8 mouse cellular contexts compared by ENCODE assay signal in genomic region chr3:98336661-98337654, GRCm38 (mm10). TPM values are rescaled to one million over a fixed set of nuclear protein-coding genes. Genes with fewer than 3 reads are reported as not detected.
A peak's percentile ranks its signal among the peaks of the same experiment; 100 is the strongest.
DNase-seq lines count a peak whose midpoint lies in the region; ATAC-seq and TF ChIP-seq lines count a peak whose summit lies in the region.

No protein-coding gene starts in this region.

- ATAC-seq in granulocyte monocyte progenitor cell, adult 5-6 weeks (replicated peaks; ENCODE audit: poor library complexity, severe bottlenecking) = peak; percentile 49
- peak; percentile 54 for ATAC-seq in megakaryocyte, adult 5-6 weeks (ENCODE audit: poor library complexity, severe bottlenecking)

- H3K36me3 ChIP-seq in thymus, adult 2 months (ENCODE audit: control insufficient read depth, insufficient read depth, low read length) = peaks cover 4% of the 10 kb centered on the region; the same call in 1 of the 2 replicates

- peaks cover 42% of the 10 kb centered on the region for H3K4me1 ChIP-seq in thymus, adult 2 months (replicated peaks; ENCODE audit: control insufficient read depth, insufficient read depth, low read length)

- TF ChIP-seq CTCF in thymus, adult 2 months (IDR thresholded peaks at IDR 0.05; ENCODE audit: borderline replicate concordance, control insufficient read depth, extremely low read depth, insufficient read depth, low read length, poor library complexity) = no peak
- TF ChIP-seq CTCF in gastrocnemius, adult 2 months (IDR thresholded peaks at IDR 0.05) = no peak

- DNase-seq in thymus, adult 2 months = no peak
- no peak for DNase-seq in thymus, adult 18-20 months
- DNase-seq in gastrocnemius, adult 2 months = no peak
- no peak for DNase-seq in frontal cortex, postnatal 25 days (ENCODE audit: low spot score in 2 of 2)
- no peak for DNase-seq in thymus, postnatal 10 days (ENCODE audit: low spot score in 2 of 2)
- no peak for DNase-seq in testis, postnatal 14 days (ENCODE audit: low spot score)

- intact Hi-C loops in gastrocnemius, adult 2 months (cut with DNase I) = no loop called here

- H3K27me3 ChIP-seq in thymus, adult 2 months (ENCODE audit: control insufficient read depth, insufficient read depth, low read length) = no peaks in the 10 kb centered on the region

- H3K4me3 ChIP-seq in thymus, adult 2 months (ENCODE audit: control insufficient read depth, insufficient read depth, low read length) = no peak overlapping the region
- no peak overlapping the region for H3K4me3 ChIP-seq in gastrocnemius, adult 2 months

- H3K27ac ChIP-seq in thymus, adult 2 months (ENCODE audit: control insufficient read depth, insufficient read depth, low read length) = peak overlapping the region; percentile 75; the same call in 1 of the 2 replicates
- H3K27ac ChIP-seq in gastrocnemius, adult 2 months = no peak overlapping the region

- no peak for TF ChIP-seq POLR2A in thymus, adult 2 months (IDR thresholded peaks at IDR 0.05; ENCODE audit: control insufficient read depth, extremely low read depth, insufficient read depth, low read length, poor library complexity)

- WGBS in thymus, adult 2 months = 61% methylated on average over 22 of the region's 22 CpGs

RNA-seq across cellular contexts. Expression of gene Phgdh, which starts 2.8 kb away (rescaled TPM):
- 213 and 232 TPM in 2 replicates for polyA plus RNA-seq in thymus, adult 2 months (2012; rRNA removed)
- 189 and 210 TPM in 2 replicates for total RNA-seq in granulocyte monocyte progenitor cell, adult 5-6 weeks (2014; fragmentation: Nextera tagmentation)
- 479 and 570 TPM in 2 replicates for total RNA-seq in granulocyte monocyte progenitor cell, adult 5-6 weeks (2017)
- total RNA-seq in megakaryocyte, adult 5-6 weeks (2015) = 11.0 and 13.9 TPM in 2 replicates
- total RNA-seq in megakaryocyte, adult 5-6 weeks (2017) = 59.7 and 75.3 TPM in 2 replicates
- 1 to 10 TPM; 1.1 to 1.9 TPM for total RNA-seq in gastrocnemius, adult 2 months (2021)

RNA-seq across cellular contexts. Expression of gene Zfp697, which starts 45.3 kb away (rescaled TPM):
- polyA plus RNA-seq in thymus, adult 2 months (2012; rRNA removed) = 0.66 and 0.96 TPM in 2 replicates
- 1.4 and 3.5 TPM in 2 replicates for total RNA-seq in granulocyte monocyte progenitor cell, adult 5-6 weeks (2014; fragmentation: Nextera tagmentation)
- 0.36 and 1.5 TPM in 2 replicates for total RNA-seq in granulocyte monocyte progenitor cell, adult 5-6 weeks (2017)
- 0.14 and 0.47 TPM in 2 replicates for total RNA-seq in megakaryocyte, adult 5-6 weeks (2015)
- 0.53 TPM in 1 of 2 replicates, not detected in the other for total RNA-seq in megakaryocyte, adult 5-6 weeks (2017)
- 1 to 10 TPM; 1.1 to 1.6 TPM for total RNA-seq in gastrocnemius, adult 2 months (2021)

RNA-seq across cellular contexts. Expression of gene Hmgcs2, which starts 56.7 kb away (rescaled TPM):
- polyA plus RNA-seq in thymus, adult 2 months (2012; rRNA removed) = 8.8 and 9.9 TPM in 2 replicates
- 0.17 TPM in 1 of 2 replicates, not detected in the other for total RNA-seq in granulocyte monocyte progenitor cell, adult 5-6 weeks (2014; fragmentation: Nextera tagmentation)
- total RNA-seq in granulocyte monocyte progenitor cell, adult 5-6 weeks (2017) = not detected in 2 replicates
- total RNA-seq in megakaryocyte, adult 5-6 weeks (2015) = 0.46 TPM in 1 of 2 replicates, not detected in the other
- 0.11 and 0.24 TPM in 2 replicates for total RNA-seq in megakaryocyte, adult 5-6 weeks (2017)
- under 1 TPM; 0.56 to 0.71 TPM for total RNA-seq in gastrocnemius, adult 2 months (2021)

Comparison
In these comparisons a context has a peak if more than half of its experiments do, and no peak if none do; other contexts are left out.
1. RNA of gene Phgdh, which starts 2.8 kb away (total RNA-seq): 189 to 570 TPM in granulocyte monocyte progenitor cell, adult 5-6 weeks and 11.0 to 75.3 TPM in megakaryocyte, adult 5-6 weeks; 1.1 to 1.9 TPM in gastrocnemius, adult 2 months; every median in the first group is over 4 times any median in the second.